Mouse (Mus musculus) MEL-GATA-1-ER (cell line): ENCODE results near the gene Btn1a1.

ENCODE experiments used
- DNase-seq: peaks from one replicate; pipeline ENCODE4 v3.0.0-alpha.2; 2012; ENCODE audit warnings: low read depth; ENCODE audit errors: extremely low read depth

The Btn1a1 gene

DNA sequence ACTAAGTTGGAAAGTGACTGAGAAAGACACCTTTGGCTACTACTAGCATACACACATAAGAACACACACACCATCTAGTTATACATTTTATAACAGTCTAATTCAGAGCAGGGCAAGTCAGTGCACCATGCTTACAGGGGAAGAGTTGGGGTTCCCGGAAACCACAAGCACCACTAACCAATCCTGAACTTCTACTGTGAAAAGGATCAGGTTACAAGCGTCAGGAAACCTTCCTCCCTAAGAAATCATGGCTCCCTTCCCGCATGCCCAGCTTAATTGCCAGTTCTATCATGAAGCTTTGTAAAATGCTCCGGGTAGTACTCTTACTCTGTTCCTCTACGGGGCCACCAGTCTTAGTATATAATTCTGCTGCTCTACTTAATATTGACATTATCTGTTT lies 19.6 kb upstream of the Btn1a1 start:
- no peak for DNase-seq

DNA sequence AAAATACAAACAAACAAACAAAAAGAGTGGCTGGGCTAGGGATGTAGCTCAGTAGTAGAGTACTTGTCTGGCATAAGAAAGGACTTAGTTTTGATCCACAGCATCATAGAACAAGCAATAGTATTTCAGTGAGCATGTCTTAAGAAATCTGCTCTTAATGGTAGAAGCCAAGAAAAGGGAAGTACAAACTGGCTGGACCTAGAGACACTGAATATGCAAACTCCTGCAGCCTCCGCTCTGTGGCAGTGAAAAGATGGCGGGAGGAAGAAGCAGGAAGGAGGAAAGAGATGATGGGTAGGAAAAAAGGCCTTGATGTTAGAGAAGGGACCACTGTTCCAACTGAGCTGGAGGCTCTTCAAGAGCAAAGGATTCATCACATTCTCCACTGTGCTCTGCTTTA lies 17.5 kb upstream of the Btn1a1 start:
- DNase-seq, result no peak

DNA sequence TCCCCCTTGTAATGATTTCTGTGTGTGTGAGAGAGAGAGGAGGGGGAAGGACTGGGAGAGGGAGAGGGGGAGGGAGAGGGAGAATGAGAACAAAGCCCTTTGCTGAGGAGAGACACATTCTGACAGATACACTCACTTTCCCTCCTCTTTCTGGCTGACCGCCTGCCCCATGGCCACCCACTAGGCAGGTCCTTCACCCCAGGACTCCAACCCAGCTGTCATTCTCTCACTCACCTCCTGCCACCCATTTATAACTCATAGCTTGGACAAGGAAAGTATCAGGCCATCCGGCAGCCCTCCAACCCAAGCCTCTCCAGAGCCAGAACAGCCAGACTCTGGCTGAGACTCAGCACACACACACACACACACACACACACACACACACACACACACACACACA lies 10.0 kb upstream of the Btn1a1 start:
- DNase-seq, result no peak

DNA sequence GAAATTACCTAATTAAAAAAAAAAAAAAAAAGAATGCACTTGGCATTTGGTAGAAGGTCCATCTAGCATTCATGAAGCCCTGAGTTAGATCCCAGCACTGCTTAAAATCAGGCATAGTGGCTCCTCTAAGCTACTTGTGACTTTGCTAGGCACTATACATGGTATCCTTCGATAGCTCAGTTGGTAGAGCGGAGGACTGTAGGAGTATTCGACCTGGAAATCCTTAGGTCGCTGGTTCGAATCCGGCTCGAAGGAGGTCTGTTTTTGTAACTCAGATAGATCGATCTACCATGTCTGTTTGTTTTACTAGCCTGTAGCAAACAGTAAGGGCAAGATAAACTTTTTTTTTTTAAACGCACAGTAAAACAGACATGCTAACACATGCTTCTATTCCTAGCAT lies 1.2 kb upstream of the Btn1a1 start:
- DNase-seq, result peak; percentile 82

DNA sequence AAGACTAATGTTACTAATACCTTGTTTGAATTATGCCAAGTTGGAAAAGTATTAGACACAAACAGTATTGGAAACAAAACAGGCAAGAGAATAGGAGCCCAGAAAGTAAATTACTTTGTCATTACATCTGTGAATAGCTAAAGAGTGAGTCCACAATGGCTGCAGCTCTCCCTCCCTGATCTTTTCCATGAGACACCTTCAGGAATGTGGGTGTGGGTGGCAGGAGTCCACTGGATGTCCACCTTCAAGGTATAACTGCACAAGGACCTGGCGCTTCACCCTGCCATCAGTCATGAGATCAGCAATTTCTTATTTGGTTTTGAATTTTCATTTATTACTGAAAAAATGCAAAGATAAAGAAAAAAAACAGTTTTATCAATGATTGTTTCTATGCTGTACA lies 605 bp upstream of the Btn1a1 start:
- DNase-seq, result no peak

DNA sequence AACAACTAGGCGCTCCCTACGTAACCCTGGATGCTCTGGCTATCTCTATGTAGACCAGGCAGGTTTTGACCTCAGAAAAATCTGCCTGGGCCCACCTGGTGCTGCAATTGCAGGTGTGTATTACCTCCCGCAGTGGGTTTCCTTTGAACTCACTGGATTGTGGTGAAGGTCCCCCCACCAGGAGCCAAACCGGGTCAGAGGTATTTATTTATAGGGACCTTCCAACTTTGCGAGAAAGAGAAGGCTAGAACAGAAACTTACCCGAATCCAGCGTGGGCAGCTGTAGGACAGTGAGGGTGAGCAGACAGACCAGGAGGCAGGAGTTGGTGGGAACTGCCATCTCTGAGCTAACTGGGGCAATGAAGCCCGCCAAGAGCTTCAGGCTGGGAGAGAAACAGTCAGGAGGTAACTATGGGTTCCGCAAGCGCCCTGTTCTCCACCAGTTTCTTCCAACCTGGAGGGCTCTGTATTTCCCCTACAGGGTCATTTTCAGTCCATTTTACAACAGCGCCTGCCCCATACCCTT lies 797 bp downstream of the Btn1a1 start:
- DNase-seq, result no peak

DNA sequence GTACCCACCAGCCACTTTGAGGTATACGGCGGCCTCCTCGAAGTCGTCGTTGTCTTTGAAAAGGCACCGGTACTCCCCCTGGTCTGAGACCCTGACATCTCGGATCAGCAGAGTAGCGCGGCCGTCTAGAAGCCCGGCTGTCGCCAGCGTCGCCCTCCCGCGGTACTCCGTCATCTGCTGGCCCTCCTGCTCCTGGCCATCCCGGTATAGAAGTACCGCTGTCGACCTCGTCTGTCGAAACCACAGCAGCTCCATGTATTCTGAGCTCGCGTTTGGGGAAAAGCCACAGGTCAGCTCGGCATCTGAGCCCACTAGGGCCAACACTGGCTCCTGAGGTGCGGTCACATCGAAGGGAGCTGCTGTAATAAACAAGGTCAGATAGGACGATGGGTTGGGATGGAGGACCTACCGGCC lies 1.5 kb downstream of the Btn1a1 start:
- no peak for DNase-seq

DNA sequence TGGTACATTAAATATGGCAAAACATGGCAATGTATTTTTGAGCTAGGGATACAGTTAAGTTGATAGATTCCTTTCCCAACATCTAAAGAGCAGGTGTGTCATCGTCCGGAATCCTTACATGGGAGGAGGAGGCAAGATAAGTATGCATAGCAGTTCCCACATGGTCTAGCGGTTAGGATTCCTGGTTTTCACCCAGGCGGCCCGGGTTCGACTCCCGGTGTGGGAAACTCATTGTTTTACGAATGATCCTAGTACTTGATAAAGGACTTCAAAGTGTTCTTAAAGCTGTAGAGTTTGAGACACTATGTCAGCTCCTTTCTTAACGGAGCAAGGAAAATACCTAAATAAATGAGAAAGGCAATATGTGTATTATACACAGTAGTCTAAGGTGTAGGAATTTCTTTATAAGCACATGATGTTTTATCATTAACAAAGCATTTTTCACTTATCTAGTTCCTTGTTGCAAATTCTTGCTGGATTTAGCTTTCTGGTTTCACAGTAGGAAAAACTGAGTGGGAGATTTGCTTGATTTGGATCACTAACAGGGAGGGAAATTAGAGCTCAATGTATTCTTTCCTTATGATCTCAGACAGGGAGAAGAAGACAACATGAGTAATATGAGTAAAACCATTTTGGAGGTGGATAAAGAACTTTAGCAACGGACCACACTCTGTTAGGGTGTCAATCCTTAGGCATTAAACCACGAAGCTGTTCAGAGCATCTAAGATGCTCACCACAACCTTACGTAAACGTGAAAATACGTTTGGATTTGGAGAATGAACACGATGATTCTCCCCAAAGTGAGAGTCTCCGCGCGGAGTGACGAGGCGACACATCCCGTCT lies 2.1 kb downstream of the Btn1a1 start:
- peak; percentile 82 for DNase-seq

DNA sequence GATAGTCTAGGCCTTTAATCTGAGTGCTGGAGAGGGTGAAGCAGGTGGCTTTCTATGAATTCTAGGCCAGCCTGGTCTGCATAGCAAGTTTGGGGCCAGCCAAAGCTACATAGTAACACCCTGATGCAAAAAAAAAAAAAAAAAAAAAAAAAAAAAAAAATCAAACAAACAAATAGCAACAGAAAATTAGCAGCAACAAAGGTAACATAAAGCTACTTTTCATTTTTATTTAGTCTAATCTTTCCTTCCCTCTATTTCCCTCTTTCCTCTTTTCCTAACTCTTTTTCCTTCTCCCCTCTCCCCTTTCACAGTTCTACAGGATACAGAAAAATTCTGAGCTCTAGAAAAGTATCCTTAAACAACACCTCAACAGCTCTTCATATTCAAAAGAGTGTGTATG lies 3.0 kb downstream of the Btn1a1 start:
- DNase-seq, result no peak

DNA sequence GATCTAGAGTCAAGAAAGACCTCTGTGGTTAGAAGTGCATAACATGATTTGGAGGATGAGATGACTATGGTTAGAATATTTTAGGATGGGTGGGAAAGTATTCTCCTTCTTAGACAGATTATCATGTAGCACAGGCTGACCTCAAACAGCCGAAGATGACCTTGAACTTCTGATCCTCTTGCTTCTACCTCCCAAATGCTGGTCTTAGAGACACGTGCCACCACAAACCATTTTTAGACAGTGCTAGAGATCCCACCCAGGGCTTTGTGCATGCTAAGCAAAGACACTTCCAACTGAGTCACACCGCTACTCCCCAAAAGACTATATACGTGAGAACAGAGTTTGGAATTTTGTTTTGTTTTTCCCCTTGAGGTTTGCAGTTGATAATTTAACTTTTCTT lies 3.6 kb downstream of the Btn1a1 start:
- no peak for DNase-seq

DNA sequence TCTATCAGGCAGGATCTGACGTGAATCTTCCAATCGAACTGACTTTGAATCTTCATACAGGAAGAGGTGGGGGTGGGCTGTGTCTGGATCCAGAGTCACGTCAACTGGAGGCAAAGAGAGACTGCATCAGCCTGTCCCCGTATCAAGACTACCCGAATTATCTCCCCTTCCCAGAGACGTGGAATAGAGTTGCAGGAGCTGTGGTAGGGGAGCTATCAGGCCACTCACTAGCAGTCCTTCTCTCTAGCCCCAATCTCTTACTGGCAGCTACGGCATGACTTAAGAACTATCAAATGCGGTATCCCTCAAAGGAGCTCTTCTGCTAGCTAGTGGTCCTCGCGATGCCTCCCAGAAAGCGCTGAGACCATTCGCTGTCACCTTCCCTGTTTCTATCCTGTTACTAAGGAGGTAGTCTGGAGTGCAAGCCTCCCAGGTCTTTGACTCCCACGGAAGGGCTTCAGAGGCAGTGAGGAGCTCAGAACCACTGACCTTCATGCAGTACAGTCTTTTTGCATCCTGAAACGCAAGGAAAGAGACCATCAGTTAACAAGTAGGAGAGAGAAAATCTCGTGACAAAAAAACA lies 6.3 kb downstream of the Btn1a1 start:
- peak; percentile 91 for DNase-seq

DNA sequence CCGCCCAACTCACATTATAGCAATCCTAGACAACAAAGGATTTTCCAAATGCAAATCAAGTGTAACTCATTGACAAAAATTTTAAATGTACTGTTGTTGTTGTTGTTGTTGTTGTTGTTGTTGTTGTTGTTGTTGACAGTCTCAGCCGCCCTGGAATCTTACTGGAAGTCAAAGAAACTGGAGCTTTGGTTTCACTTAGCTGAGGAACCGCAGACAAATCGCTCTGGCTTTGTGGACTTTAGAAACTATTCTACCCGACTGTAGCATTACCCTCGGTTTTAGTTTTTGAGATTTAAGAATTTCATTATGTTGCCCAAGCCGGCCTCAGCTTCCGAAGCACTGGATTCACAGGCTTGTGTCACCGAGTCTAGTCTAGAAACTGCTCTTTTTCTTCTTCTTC lies 11.8 kb downstream of the Btn1a1 start:
- DNase-seq, result no peak

DNA sequence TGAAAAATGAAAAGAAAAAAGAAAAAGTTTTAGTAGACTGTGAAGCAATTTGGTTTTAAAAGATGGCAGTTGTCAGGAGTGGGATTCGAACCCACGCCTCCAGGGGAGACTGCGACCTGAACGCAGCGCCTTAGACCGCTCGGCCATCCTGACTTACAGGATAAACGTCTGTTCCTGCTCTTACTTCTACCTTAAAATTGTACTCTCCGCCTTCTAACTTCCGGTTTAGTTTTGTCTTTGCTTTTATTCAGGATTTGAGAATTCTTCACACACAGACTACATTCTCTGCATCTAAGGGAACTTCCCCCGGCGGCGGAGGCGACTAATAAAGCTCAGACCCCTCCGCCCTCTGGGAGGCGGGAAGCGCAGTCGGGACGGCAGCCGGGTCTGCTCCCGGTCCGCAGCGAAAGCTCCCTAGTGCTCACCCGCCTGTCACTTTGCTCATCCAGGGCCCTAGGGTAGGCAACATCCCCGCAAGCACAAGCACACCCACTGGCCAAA lies 12.3 kb downstream of the Btn1a1 start:
- DNase-seq, result no peak

DNA sequence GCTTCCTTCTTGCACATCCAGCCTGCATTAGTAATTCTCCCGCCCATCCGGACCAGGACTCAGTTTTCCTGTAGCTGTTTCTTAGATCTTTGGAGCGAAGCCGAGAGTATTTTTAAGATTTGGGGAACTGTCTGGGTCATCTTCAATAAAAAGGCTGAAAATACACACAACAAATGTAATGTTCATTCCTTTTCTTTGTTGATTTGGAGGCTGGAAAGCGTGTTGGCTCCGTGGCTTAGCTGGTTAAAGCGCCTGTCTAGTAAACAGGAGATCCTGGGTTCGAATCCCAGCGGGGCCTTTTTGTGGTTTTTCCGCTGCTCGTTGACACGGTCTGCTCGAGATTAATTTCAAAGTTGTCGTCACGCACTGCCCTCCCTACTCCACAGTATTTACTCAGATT lies 15.3 kb downstream of the Btn1a1 start:
- peak; percentile 74 for DNase-seq

DNA sequence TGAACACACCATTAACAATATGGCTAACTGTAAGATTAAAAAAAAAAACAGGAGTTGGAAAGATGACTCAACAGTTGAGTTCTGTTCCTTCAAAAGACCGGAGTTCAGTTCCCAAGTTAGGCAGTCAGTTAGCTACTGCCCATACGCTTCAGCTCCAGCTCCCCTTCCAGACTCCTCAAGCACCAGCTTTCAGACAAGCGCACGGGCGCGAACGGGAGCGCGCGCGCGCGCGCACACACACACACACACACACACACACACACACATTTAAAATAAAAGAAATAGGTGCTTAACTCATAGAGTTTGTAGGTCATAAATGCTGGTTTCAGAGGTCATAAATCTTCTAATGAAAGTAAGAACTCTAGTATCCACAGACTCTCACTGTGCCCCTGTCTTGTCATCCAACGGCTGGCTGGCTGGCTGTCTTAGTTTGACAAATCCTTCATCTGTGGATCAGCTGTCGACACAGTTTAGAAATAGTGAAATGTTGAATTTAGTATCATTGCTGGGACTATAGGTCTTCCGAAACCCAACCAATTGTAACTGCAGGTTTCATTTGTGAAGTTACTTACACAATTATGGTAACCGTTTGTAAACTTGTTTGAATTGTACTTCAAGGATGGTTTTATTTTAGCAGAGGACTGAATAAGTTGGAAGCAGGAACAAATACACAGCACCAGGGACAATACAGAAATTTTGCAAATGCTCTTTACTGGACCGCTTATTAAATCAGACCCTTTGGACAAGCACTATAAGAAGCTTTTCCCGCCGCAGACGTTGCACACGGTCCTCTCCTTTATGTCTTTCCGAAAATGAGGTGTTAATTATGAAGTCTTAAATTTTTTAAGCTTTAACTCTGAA lies 16.2 kb downstream of the Btn1a1 start:
- DNase-seq, result peak; percentile 96

DNA sequence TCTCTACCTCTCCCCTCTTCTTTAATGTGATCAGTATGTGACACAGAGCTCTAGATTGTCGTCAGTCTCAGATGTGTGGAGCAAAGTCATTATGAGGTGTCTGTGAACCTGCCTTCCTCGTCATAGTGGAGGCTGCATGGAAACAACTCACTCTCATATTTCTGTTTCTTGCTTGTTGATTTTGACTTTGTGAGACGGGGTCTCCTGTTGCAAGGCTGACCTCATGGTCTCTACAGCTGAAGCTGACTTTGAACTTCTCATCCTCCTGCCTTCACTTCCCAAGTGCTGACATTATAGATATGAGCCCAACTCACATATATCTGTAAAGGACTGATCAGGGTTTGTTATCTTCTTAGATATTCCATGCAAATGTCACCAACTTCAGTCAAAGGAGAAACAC lies 16.9 kb downstream of the Btn1a1 start:
- no peak for DNase-seq

DNA sequence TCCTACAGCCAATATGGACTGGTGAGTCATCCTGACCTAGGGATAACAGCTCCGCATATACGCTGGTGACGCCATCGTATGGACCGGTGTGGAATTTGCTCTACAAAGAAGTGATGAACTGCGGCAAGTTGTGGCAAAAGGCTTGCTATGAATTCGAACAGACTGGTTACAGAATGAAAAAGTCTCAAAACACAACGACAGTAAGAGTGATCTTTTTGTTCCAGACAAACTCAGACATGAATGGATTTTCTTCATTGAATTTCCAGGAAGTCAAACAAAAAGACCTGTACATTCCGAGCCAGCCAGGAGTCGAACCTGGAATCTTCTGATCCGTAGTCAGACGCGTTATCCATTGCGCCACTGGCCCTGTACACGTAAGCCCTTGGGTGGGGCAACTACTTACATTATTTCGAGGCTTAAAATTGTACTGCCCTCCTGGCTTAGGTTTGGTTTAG lies 19.2 kb downstream of the Btn1a1 start:
- DNase-seq, result no peak

DNA sequence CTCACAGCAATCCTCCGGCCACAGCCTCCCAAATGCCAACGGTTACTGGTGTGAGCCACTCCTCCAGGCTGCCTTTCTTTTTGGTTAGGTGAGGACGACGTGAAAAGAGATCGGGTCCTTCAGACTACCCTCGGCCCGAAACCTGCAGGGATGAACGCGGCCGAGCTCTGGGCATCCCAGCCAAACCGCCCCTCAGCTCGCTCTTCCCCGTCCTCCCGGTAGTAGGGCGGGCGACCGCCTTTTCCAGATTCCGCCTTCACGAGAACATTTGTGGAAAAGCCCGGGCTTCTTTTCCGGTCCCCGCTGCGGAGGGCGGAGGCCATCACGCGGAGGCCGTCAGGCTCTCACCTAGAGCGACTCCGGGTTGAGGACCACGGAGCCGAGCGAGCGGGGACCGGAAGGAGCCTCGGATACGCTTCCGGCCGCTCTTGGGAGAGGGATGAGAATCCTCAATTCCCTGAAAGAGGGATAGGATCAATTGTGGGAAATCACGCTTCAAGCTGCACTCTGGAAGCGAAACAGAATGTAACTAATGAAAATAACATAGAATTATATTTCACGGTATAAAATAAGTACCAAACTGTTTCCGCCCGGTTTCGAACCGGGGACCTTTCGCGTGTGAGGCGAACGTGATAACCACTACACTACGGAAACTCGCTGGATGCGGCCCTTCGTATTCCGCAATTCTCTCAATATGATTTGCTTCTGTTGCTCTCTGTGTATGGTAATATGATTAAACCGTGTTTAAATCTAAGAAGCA lies 20.0 kb downstream of the Btn1a1 start:
- no peak for DNase-seq

DNA sequence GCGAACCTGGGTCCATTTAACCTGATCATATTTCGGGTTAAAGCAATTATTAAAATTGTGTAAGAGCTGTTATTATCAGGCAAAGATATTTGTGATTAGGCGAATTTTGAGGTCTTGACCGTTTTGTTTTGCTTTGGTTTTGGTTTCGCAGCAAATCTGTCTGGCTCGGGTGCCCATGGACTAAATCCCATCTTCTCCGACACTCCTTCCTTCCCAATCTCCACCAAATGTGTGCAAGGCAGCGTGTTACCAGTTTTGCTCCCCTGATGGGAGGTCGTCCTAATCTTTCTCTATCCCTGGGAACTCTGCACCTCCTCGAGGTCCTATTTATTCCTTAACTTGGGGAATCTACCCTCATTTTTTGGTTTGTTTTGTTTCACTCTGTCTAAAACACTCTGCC lies 20.5 kb downstream of the Btn1a1 start:
- DNase-seq, result no peak

DNA sequence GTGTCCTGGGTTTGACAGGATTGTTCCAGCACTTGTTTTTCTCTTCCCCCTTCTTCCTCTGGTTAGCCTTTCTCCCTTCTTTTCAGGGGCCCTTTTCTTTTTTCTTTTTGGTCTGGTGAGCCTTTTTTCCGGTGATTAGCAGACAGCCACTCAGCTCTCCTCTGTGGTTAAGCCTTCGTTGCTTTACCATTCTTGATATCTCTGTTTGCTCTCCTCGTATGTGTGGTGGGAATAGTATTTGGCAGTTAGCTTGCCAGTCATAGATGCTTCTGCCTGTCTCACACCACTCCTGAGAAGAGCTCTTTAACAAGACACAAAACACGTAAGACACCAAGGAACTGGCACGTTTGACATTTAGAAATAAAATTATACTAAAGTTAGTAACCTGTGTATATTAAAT lies 21.2 kb downstream of the Btn1a1 start:
- no peak for DNase-seq

DNA sequence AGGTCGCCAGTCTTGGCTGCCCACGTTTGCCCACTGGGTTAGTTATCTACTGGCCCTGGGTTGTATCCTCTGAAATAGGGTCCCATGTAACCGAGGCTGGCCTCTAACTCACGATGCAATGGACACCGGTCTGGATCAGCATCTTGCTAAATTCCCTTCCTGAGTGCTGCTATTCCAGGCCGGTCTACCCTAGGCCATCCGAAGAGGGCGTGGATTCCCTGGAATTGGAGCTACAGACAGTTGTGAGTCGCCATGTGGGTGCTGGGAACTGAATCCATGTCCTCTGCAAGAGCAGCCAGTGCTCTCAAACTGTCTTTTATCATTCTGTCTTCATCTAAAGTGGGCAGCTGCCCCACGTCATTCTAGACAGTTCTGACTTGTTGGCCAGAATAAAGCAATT lies 25.8 kb downstream of the Btn1a1 start:
- DNase-seq, result no peak
